Mouse (Mus musculus) stomach, embryonic 16.5 days (tissue): ENCODE results near the gene Nphp4. TPM values are rescaled to one million over a fixed set of nuclear protein-coding genes. Genes with fewer than 3 reads are reported as not detected.

Source experiments
- ATAC-seq: fragments of 200-750 bp; cut with Nextera tagmentation; 2 replicates; pipeline ENCODE4 v1.8.0; 2017; ENCODE audit warnings: moderate number of reproducible peaks, moderate TSS enrichment; ENCODE audit not compliant: insufficient read depth, low FRiP score
- H3K27ac ChIP-seq: fragments of 300-500 bp; sonication (generic); 2 replicates; pipeline ENCODE4 v1.5.1; 2014; ENCODE audit warnings: low read length
- H3K27me3 ChIP-seq: fragments of 300-500 bp; sonication (generic); 2 replicates; pipeline ENCODE4 v1.6.1; 2014; ENCODE audit warnings: low read length, control low read depth, mixed read lengths; ENCODE audit not compliant: control insufficient read depth, insufficient read depth
- H3K36me3 ChIP-seq: fragments of 300-500 bp; sonication (generic); 2 replicates; pipeline ENCODE4 v1.6.1; 2014; ENCODE audit warnings: low read length; ENCODE audit not compliant: control insufficient read depth, insufficient read depth
- H3K4me1 ChIP-seq: fragments of 300-500 bp; sonication (generic); 2 replicates; pipeline ENCODE4 v1.6.1; 2014; ENCODE audit warnings: low read length, control low read depth, mixed read lengths; ENCODE audit not compliant: control insufficient read depth, insufficient read depth
- H3K4me2 ChIP-seq: fragments of 300-500 bp; sonication (generic); 2 replicates; pipeline ENCODE4 v1.6.1; 2014; ENCODE audit warnings: low read depth, low read length, mixed read lengths
- H3K4me3 ChIP-seq: fragments of 300-500 bp; sonication (generic); replicated peaks from 2 replicates; pipeline ENCODE4 v1.5.1; 2014; ENCODE audit warnings: mild to moderate bottlenecking, low read length
- H3K9ac ChIP-seq: fragments of 300-500 bp; sonication (generic); 2 replicates; pipeline ENCODE4 v1.6.1; 2014; ENCODE audit warnings: low read length
- H3K9me3 ChIP-seq: fragments of 300-500 bp; sonication (generic); replicated peaks from 2 replicates; pipeline ENCODE4 v1.6.1; 2016; ENCODE audit warnings: low read length, control low read depth; ENCODE audit not compliant: control insufficient read depth
- WGBS: fragments of 180-500 bp; shearing (Covaris S2); extraction: QIAGEN DNeasy Blood & Tissue Kit; methylation state at CpG from one replicate; pipeline ENCODE4 v1.1.7; 2014; 5-methylcytosine and 5-hydroxymethylcytosine counted together
- polyA plus RNA-seq: library from polyadenylated mRNA; unstranded; fragments of >200 nt; fragmentation: Nextera tagmentation; extraction: Ambion mirVana; gene quantifications from 2 replicates; pipeline ENCODE4 v1.2.1, GENCODE M21; 2015

The Nphp4 gene
- polyA plus RNA-seq, 1 experiment from 2014 or later = 2.2 TPM

- no peak overlapping the region for H3K9ac ChIP-seq
- ATAC-seq = no peak
- no peak overlapping the region for H3K4me3 ChIP-seq
- 0 out of 2 replicates have a peak, but pooled peaks cover 3% of the 10 kb centered on the region for H3K36me3 ChIP-seq
- H3K27ac ChIP-seq = no peak overlapping the region
- WGBS = 33% methylated on average over 20 of the region's 20 CpGs
- no peaks in the 10 kb centered on the region for H3K4me1 ChIP-seq
- H3K27me3 ChIP-seq = no peaks in the 10 kb centered on the region
- peak overlapping the region; percentile 10; the same call in 1 of the 2 replicates for H3K4me2 ChIP-seq
- H3K9me3 ChIP-seq = no peaks in the 10 kb centered on the region
Measured at GRCm38 (mm10) chr4:152494360-152494879, 17.9 kb downstream of the Nphp4 start.

- H3K9me3 ChIP-seq = no peaks in the 10 kb centered on the region
- H3K27ac ChIP-seq = no peak overlapping the region
- ATAC-seq = no peak
- H3K36me3 ChIP-seq = no peaks in the 10 kb centered on the region
- H3K4me2 ChIP-seq = no peak overlapping the region
- WGBS = 72% methylated on average over 18 of the region's 18 CpGs
- no peak overlapping the region for H3K4me3 ChIP-seq
- H3K9ac ChIP-seq = no peak overlapping the region
- no peaks in the 10 kb centered on the region for H3K4me1 ChIP-seq
- H3K27me3 ChIP-seq = no peaks in the 10 kb centered on the region
Measured at GRCm38 (mm10) chr4:152512221-152512925, 35.9 kb downstream of the Nphp4 start.

- H3K9ac ChIP-seq = no peak overlapping the region
- H3K9me3 ChIP-seq = no peaks in the 10 kb centered on the region
- no peak overlapping the region for H3K4me2 ChIP-seq
- no peaks in the 10 kb centered on the region for H3K36me3 ChIP-seq
- no peak for ATAC-seq
- WGBS = 68% methylated on average over 7 of the region's 7 CpGs
- no peak overlapping the region for H3K27ac ChIP-seq
- no peaks in the 10 kb centered on the region for H3K4me1 ChIP-seq
- no peaks in the 10 kb centered on the region for H3K27me3 ChIP-seq
- H3K4me3 ChIP-seq = no peak overlapping the region
Measured at GRCm38 (mm10) chr4:152514884-152515283, 38.4 kb downstream of the Nphp4 start.

GRCm38 (mm10) chr4:152519106-152519505, 42.6 kb downstream of the Nphp4 start:
- Histone ChIP-seq H3K4me3 (no peak overlapping the region), H3K36me3 (no peaks in the 10 kb centered on the region), H3K9ac (no peak overlapping the region)

GRCm38 (mm10) chr4:152520083-152520482, 43.6 kb downstream of the Nphp4 start:
- H3K9ac ChIP-seq = no peak overlapping the region
- no peak overlapping the region for H3K4me2 ChIP-seq
- no peaks in the 10 kb centered on the region for H3K9me3 ChIP-seq
- no peaks in the 10 kb centered on the region for H3K36me3 ChIP-seq
- H3K4me3 ChIP-seq = no peak overlapping the region
- ATAC-seq = no peak
- WGBS = 28% methylated on average over 6 of the region's 6 CpGs
- no peaks in the 10 kb centered on the region for H3K27me3 ChIP-seq
- no peak overlapping the region for H3K27ac ChIP-seq
- H3K4me1 ChIP-seq = no peaks in the 10 kb centered on the region

More at GRCm38 (mm10) chr4:152519106-152519505, 42.6 kb downstream of the Nphp4 start:
- Histone ChIP-seq H3K27me3 (no peaks in the 10 kb centered on the region), H3K9me3 (no peaks in the 10 kb centered on the region), H3K4me1 (no peaks in the 10 kb centered on the region), H3K27ac (no peak overlapping the region), H3K4me2 (no peak overlapping the region)
- 72% methylated on average over 10 of the region's 10 CpGs for WGBS
- ATAC-seq = no peak

- 56% methylated on average over 9 of the region's 9 CpGs for WGBS
- no peak overlapping the region for H3K27ac ChIP-seq
- H3K9ac ChIP-seq = no peak overlapping the region
- H3K4me1 ChIP-seq = no peaks in the 10 kb centered on the region
- H3K36me3 ChIP-seq = no peaks in the 10 kb centered on the region
- no peaks in the 10 kb centered on the region for H3K27me3 ChIP-seq
- no peaks in the 10 kb centered on the region for H3K9me3 ChIP-seq
- no peak for ATAC-seq
- H3K4me3 ChIP-seq = no peak overlapping the region
- H3K4me2 ChIP-seq = no peak overlapping the region
Measured at GRCm38 (mm10) chr4:152532872-152533271, 56.4 kb downstream of the Nphp4 start.

GRCm38 (mm10) chr4:152539756-152540155, 63.2 kb downstream of the Nphp4 start:
- WGBS = 93% methylated on average over 12 of the region's 12 CpGs
- no peak for ATAC-seq
- Histone ChIP-seq H3K4me3 (no peak overlapping the region), H3K4me1 (no peaks in the 10 kb centered on the region), H3K36me3 (no peaks in the 10 kb centered on the region), H3K27ac (no peak overlapping the region), H3K27me3 (no peaks in the 10 kb centered on the region), H3K9ac (no peak overlapping the region), H3K9me3 (no peaks in the 10 kb centered on the region), H3K4me2 (no peak overlapping the region)

- no peak overlapping the region for H3K9ac ChIP-seq
- ATAC-seq = no peak
- no peaks in the 10 kb centered on the region for H3K27me3 ChIP-seq
Measured at GRCm38 (mm10) chr4:152541172-152541571, 64.7 kb downstream of the Nphp4 start.

GRCm38 (mm10) chr4:152542447-152542846, 65.9 kb downstream of the Nphp4 start:
- no peak for ATAC-seq
- H3K9ac ChIP-seq = no peak overlapping the region
- no peaks in the 10 kb centered on the region for H3K4me1 ChIP-seq
- H3K9me3 ChIP-seq = no peaks in the 10 kb centered on the region
- H3K36me3 ChIP-seq = no peaks in the 10 kb centered on the region
- 93% methylated on average over 11 of the region's 11 CpGs for WGBS
- no peak overlapping the region for H3K27ac ChIP-seq
- H3K4me3 ChIP-seq = no peak overlapping the region
- no peak overlapping the region for H3K4me2 ChIP-seq
- H3K27me3 ChIP-seq = no peaks in the 10 kb centered on the region

More at GRCm38 (mm10) chr4:152541172-152541571, 64.7 kb downstream of the Nphp4 start:
- H3K27ac ChIP-seq = no peak overlapping the region
- no peak overlapping the region for H3K4me2 ChIP-seq
- H3K9me3 ChIP-seq = no peaks in the 10 kb centered on the region
- no peaks in the 10 kb centered on the region for H3K36me3 ChIP-seq
- H3K4me3 ChIP-seq = no peak overlapping the region
- H3K4me1 ChIP-seq = no peaks in the 10 kb centered on the region
- WGBS = 22% methylated on average over 9 of the region's 9 CpGs
